Mouse (Mus musculus) midbrain, embryonic 13.5 days (tissue): ENCODE data around the gene Hmx2. TPM values are rescaled to one million over a fixed set of nuclear protein-coding genes. Genes with fewer than 3 reads are reported as not detected.
A peak's percentile ranks its signal among the peaks of the same experiment; 100 is the strongest.

Experiments
- ATAC-seq: fragments of 200-750 bp; cut with Nextera tagmentation; 2 replicates; pipeline ENCODE4 v1.8.0; 2017; ENCODE audit warnings: mild to moderate bottlenecking, moderate TSS enrichment, moderate library complexity
- H3K27ac ChIP-seq: fragments of 300-500 bp; sonication (generic); 2 replicates; pipeline ENCODE4 v1.5.1; 2015; ENCODE audit warnings: inconsistent platforms, mild to moderate bottlenecking, moderate library complexity
- H3K27me3 ChIP-seq: fragments of 300-500 bp; sonication (generic); 2 replicates; pipeline ENCODE4 v1.6.1; 2015; ENCODE audit warnings: mild to moderate bottlenecking, inconsistent platforms
- H3K36me3 ChIP-seq: fragments of 300-500 bp; sonication (generic); 2 replicates; pipeline ENCODE4 v1.6.1; 2015; ENCODE audit warnings: mild to moderate bottlenecking, inconsistent platforms
- H3K4me1 ChIP-seq: fragments of 300-500 bp; sonication (generic); replicated peaks from 2 replicates; pipeline ENCODE4 v1.6.1; 2015; ENCODE audit warnings: inconsistent platforms
- H3K4me2 ChIP-seq: fragments of 300-500 bp; sonication (generic); replicated peaks from 2 replicates; pipeline ENCODE4 v1.6.1; 2015; ENCODE audit warnings: moderate library complexity, mild to moderate bottlenecking, inconsistent platforms
- H3K4me3 ChIP-seq: fragments of 300-500 bp; sonication (generic); replicated peaks from 2 replicates; pipeline ENCODE4 v1.5.1; 2015; ENCODE audit warnings: mild to moderate bottlenecking, inconsistent platforms
- H3K9ac ChIP-seq: fragments of 300-500 bp; sonication (generic); replicated peaks from 2 replicates; pipeline ENCODE4 v1.6.1; 2015; ENCODE audit warnings: mild to moderate bottlenecking, inconsistent platforms
- H3K9me3 ChIP-seq: fragments of 300-500 bp; sonication (generic); 2 replicates; pipeline ENCODE4 v1.6.1; 2016; ENCODE audit warnings: mild to moderate bottlenecking, inconsistent platforms
- WGBS: fragments of 180-500 bp; shearing (Covaris S2); methylation state at CpG from one replicate; pipeline ENCODE4 v1.1.7; 2015; 5-methylcytosine and 5-hydroxymethylcytosine counted together
- polyA plus RNA-seq: library from polyadenylated mRNA; unstranded; fragments of >200 nt; fragmentation: Nextera tagmentation; extraction: Ambion mirVana; gene quantifications from 2 replicates; pipeline ENCODE4 v1.2.1, GENCODE M21; 2015

Hmx2 gene
- 1.4 and 1.6 TPM in 2 replicates for polyA plus RNA-seq

GRCm38 (mm10) chr7:131548473-131548872 lies at the start of gene Hmx2:
Hmx2 (plus strand) TSS chr7:131548773.
- 2% methylated on average over 3 of the region's 3 CpGs for WGBS

GRCm38 (mm10) chr7:131503739-131504138 lies 44.8 kb upstream of the Hmx2 start:
- no peaks in the 10 kb centered on the region for H3K36me3 ChIP-seq
- WGBS, result 82% methylated on average over 2 of the region's 2 CpGs
- no peaks in the 10 kb centered on the region for H3K4me1 ChIP-seq
- no peak for ATAC-seq
- H3K9me3 ChIP-seq, result no peaks in the 10 kb centered on the region
- no peak overlapping the region for H3K4me3 ChIP-seq
- no peak overlapping the region for H3K27ac ChIP-seq
- no peak overlapping the region for H3K9ac ChIP-seq
- H3K27me3 ChIP-seq, result no peaks in the 10 kb centered on the region
- H3K4me2 ChIP-seq, result no peak overlapping the region

More at GRCm38 (mm10) chr7:131548473-131548872, at the start of gene Hmx2:
- no peak for ATAC-seq
- Histone ChIP-seq H3K4me2 (no peak within 1 kb of the TSS), H3K4me1 (peaks cover 12% of the 10 kb centered on the region), H3K27me3 (peaks cover 99% of the 10 kb centered on the region), H3K27ac (no peak within 1 kb of the TSS), H3K36me3 (no peaks in the 10 kb centered on the region), H3K9ac (no peak within 1 kb of the TSS), H3K9me3 (no peaks in the 10 kb centered on the region), H3K4me3 (no peak within 1 kb of the TSS)

GRCm38 (mm10) chr7:131539979-131540378 lies 8.6 kb upstream of the Hmx2 start:
- H3K4me2 ChIP-seq, result no peak overlapping the region
- ATAC-seq, result peak; percentile 57; the same call in 1 of the 2 replicates
- 0% methylated on average over 7 of the region's 7 CpGs for WGBS

GRCm38 (mm10) chr7:131541184-131542114 lies 7.1 kb upstream of the Hmx2 start:
- Histone ChIP-seq H3K27me3 (peaks cover 99% of the 10 kb centered on the region), H3K36me3 (no peaks in the 10 kb centered on the region), H3K9ac (no peak overlapping the region), H3K9me3 (no peaks in the 10 kb centered on the region), H3K4me3 (peak overlapping the region; percentile 37), H3K4me2 (peak overlapping the region; percentile 63), H3K27ac (no peak overlapping the region), H3K4me1 (peaks cover 29% of the 10 kb centered on the region)
- 1% methylated on average over 41 of the region's 41 CpGs for WGBS
- ATAC-seq, result no peak

More at GRCm38 (mm10) chr7:131539979-131540378, 8.6 kb upstream of the Hmx2 start:
- H3K4me1 ChIP-seq, result peaks cover 29% of the 10 kb centered on the region
- peaks cover 90% of the 10 kb centered on the region for H3K27me3 ChIP-seq
- no peak overlapping the region for H3K9ac ChIP-seq
- H3K4me3 ChIP-seq, result no peak overlapping the region
- no peaks in the 10 kb centered on the region for H3K9me3 ChIP-seq
- H3K36me3 ChIP-seq, result no peaks in the 10 kb centered on the region
- no peak overlapping the region for H3K27ac ChIP-seq

GRCm38 (mm10) chr7:131542115-131542871 lies 6.3 kb upstream of the Hmx2 start, which contains the start of gene Hmx3:
Hmx3 (plus strand) TSS chr7:131542867.
- peak within 1 kb of the TSS; percentile 37 for H3K4me3 ChIP-seq
- peaks cover 99% of the 10 kb centered on the region for H3K27me3 ChIP-seq
- H3K9me3 ChIP-seq, result no peaks in the 10 kb centered on the region
- no peaks in the 10 kb centered on the region for H3K36me3 ChIP-seq
- no peak within 1 kb of the TSS; the same call in 1 of the 2 replicates for H3K9ac ChIP-seq
- peaks cover 29% of the 10 kb centered on the region for H3K4me1 ChIP-seq
- WGBS, result under 1% methylated on average over 63 of the region's 65 CpGs
- H3K4me2 ChIP-seq, result peak within 1 kb of the TSS; percentile 63
- no peak within 1 kb of the TSS for H3K27ac ChIP-seq
- peak; percentile 63 for ATAC-seq

GRCm38 (mm10) chr7:131542872-131543622 lies 5.5 kb upstream of the Hmx2 start:
- Histone ChIP-seq H3K4me3 (peak overlapping the region; percentile 37), H3K4me1 (peaks cover 29% of the 10 kb centered on the region), H3K4me2 (peak overlapping the region; percentile 63), H3K27ac (no peak overlapping the region), H3K36me3 (no peaks in the 10 kb centered on the region), H3K9me3 (no peaks in the 10 kb centered on the region), H3K9ac (no peak overlapping the region; the same call in 1 of the 2 replicates), H3K27me3 (peaks cover 99% of the 10 kb centered on the region)
- ATAC-seq, result peak; percentile 29
- under 1% methylated on average over 59 of the region's 71 CpGs for WGBS

- H3K9me3 ChIP-seq, result no peaks in the 10 kb centered on the region
- ATAC-seq, result no peak
- under 1% methylated on average over 75 of the region's 75 CpGs for WGBS
- no peak overlapping the region for H3K9ac ChIP-seq
- peak overlapping the region; percentile 37 for H3K4me3 ChIP-seq
- H3K4me2 ChIP-seq, result peak overlapping the region; percentile 63
- no peaks in the 10 kb centered on the region for H3K36me3 ChIP-seq
- peaks cover 99% of the 10 kb centered on the region for H3K27me3 ChIP-seq
- H3K4me1 ChIP-seq, result peaks cover 29% of the 10 kb centered on the region
- no peak overlapping the region for H3K27ac ChIP-seq
These were observed 4.7 kb upstream of the Hmx2 start for GRCm38 (mm10) chr7:131543623-131544481.

GRCm38 (mm10) chr7:131544871-131545270 lies 3.7 kb upstream of the Hmx2 start:
- Histone ChIP-seq H3K4me1 (peaks cover 29% of the 10 kb centered on the region), H3K36me3 (no peaks in the 10 kb centered on the region), H3K4me3 (no peak overlapping the region), H3K9ac (no peak overlapping the region), H3K9me3 (no peaks in the 10 kb centered on the region), H3K27ac (no peak overlapping the region), H3K27me3 (peaks cover 99% of the 10 kb centered on the region), H3K4me2 (no peak overlapping the region)
- no peak for ATAC-seq
- 1% methylated on average over 5 of the region's 5 CpGs for WGBS

GRCm38 (mm10) chr7:131545701-131546385 lies 2.7 kb upstream of the Hmx2 start:
- Histone ChIP-seq H3K4me2 (no peak overlapping the region), H3K9ac (no peak overlapping the region), H3K4me1 (peaks cover 29% of the 10 kb centered on the region), H3K9me3 (no peaks in the 10 kb centered on the region), H3K27me3 (peaks cover 99% of the 10 kb centered on the region), H3K36me3 (no peaks in the 10 kb centered on the region), H3K4me3 (no peak overlapping the region), H3K27ac (no peak overlapping the region)
- no peak for ATAC-seq
- 2% methylated on average over 13 of the region's 13 CpGs for WGBS

GRCm38 (mm10) chr7:131546423-131546822 lies 2.1 kb upstream of the Hmx2 start:
- Histone ChIP-seq H3K27me3 (peaks cover 99% of the 10 kb centered on the region), H3K9me3 (no peaks in the 10 kb centered on the region), H3K27ac (no peak overlapping the region), H3K4me2 (no peak overlapping the region), H3K4me3 (no peak overlapping the region), H3K36me3 (no peaks in the 10 kb centered on the region), H3K4me1 (peaks cover 29% of the 10 kb centered on the region), H3K9ac (no peak overlapping the region)
- 10% methylated on average over 2 of the region's 2 CpGs for WGBS
- no peak for ATAC-seq
